ENCODE assay signal across 9 mouse cellular contexts in genomic region chr12:72417762-72418161, GRCm38 (mm10). TPM values are rescaled to one million over a fixed set of nuclear protein-coding genes. Genes with fewer than 3 reads are reported as not detected.
DNase-seq lines count a peak whose midpoint lies in the region; ATAC-seq and TF ChIP-seq lines count a peak whose summit lies in the region.
"Had no signal": no experiment of that assay in that cellular context is flagged by ENCODE, and none has a peak within 500 bp of the region (broad histone marks: within the 10 kb centered on the region; RNA-seq: fewer than 3 reads in every experiment).

No protein-coding gene starts in this region.

- no peaks in the 10 kb centered on the region for H3K9me3 ChIP-seq in lung, embryonic 14.5 days (ENCODE audit: low read depth, low read length)
- H3K9me3 ChIP-seq: forebrain, embryonic 10.5 days had no signal

- no peaks in the 10 kb centered on the region for H3K4me1 ChIP-seq in lung, embryonic 14.5 days (ENCODE audit: insufficient read depth)
- H3K4me1 ChIP-seq: forebrain, embryonic 10.5 days had no signal

- no peak overlapping the region for H3K27ac ChIP-seq in lung, embryonic 14.5 days (ENCODE audit: low read depth)
- H3K27ac ChIP-seq: forebrain, embryonic 10.5 days had no signal

- DNase-seq in frontal cortex, postnatal 14 days (ENCODE audit: low spot score in 2 of 2) = no peak
- DNase-seq in lung, embryonic 14.5 days = peak; percentile 71
- no peak for DNase-seq in lung, adult 18-20 months
- DNase-seq in cerebellum, adult 18-20 months = peak; percentile 66 to 71
- DNase-seq in retina, embryonic 14.5 days (ENCODE audit: low spot score) = peak; percentile 63
- no peak for DNase-seq in spleen, postnatal 14 days (ENCODE audit: low spot score in 2 of 2)
- no peak for DNase-seq in urinary bladder, postnatal 4 days (ENCODE audit: low spot score in 2 of 2)

- peak; percentile 77 for ATAC-seq in frontal cortex, adult (ENCODE audit: low TSS enrichment)
- no peak for ATAC-seq in lung, embryonic 14.5 days (ENCODE audit: insufficient read depth)

- H3K36me3 ChIP-seq in lung, embryonic 14.5 days (ENCODE audit: insufficient read depth) = no peaks in the 10 kb centered on the region
- H3K36me3 ChIP-seq: forebrain, embryonic 10.5 days had no signal

- no peak overlapping the region for H3K4me3 ChIP-seq in lung, embryonic 14.5 days (ENCODE audit: low read depth, low read length)
- H3K4me3 ChIP-seq: forebrain, embryonic 10.5 days had no signal

- 27% methylated on average over 3 of the region's 3 CpGs for whole genome bisulfite sequencing in lung, embryonic 14.5 days

- no peak overlapping the region for H3K4me2 ChIP-seq in lung, embryonic 14.5 days

- TF ChIP-seq CTCF in lung, embryonic 14.5 days (IDR thresholded peaks at IDR 0.05; ENCODE audit: low read depth) = peak; percentile 56

- H3K27me3 ChIP-seq in lung, embryonic 14.5 days (ENCODE audit: insufficient read depth, low read length) = no peaks in the 10 kb centered on the region

- no peak overlapping the region for H3K9ac ChIP-seq in lung, embryonic 14.5 days

RNA-seq across cellular contexts. Expression of gene Rtn1, which starts 8.9 kb away (rescaled TPM):
- 9.4 and 9.8 TPM in 2 replicates for polyA plus RNA-seq in lung, embryonic 14.5 days (2014; fragmentation: Nextera tagmentation; extraction: Ambion mirVana)

RNA-seq across cellular contexts. Expression of gene Lrrc9, which starts 23.9 kb away (rescaled TPM):
- polyA plus RNA-seq in lung, embryonic 14.5 days (2014; fragmentation: Nextera tagmentation; extraction: Ambion mirVana) = 0.29 and 0.87 TPM in 2 replicates

Comparison
In these comparisons a context has a peak if more than half of its experiments do, and no peak if none do; other contexts are left out.
1. DNase-seq: peak in lung, embryonic 14.5 days (single experiment), cerebellum, adult 18-20 months (2 of 2) and retina, embryonic 14.5 days (single experiment); none in frontal cortex, postnatal 14 days (0 of 2), lung, adult 18-20 months (0 of 2), spleen, postnatal 14 days (0 of 2) and urinary bladder, postnatal 4 days (0 of 2).